Mouse (Mus musculus) kidney, adult 2 months (tissue): Measurements from ENCODE around the gene Slc9a9.

ENCODE experiments used
- CTCF ChIP-seq: fragments of 200-500 bp; conservative IDR thresholded peaks from 2 replicates; pipeline ENCODE4 v1.5.1; 2011; ENCODE audit warnings: low read depth, mild to moderate bottlenecking, control low read depth, low read length, moderate library complexity, mixed read lengths; ENCODE audit not compliant: insufficient read depth, insufficient read length
- POLR2A ChIP-seq: fragments of 200-500 bp; IDR thresholded peaks from one replicate; pipeline ENCODE4 v1.6.1; 2011; ENCODE audit warnings: low read depth, low read length, control low read depth

DNA sequence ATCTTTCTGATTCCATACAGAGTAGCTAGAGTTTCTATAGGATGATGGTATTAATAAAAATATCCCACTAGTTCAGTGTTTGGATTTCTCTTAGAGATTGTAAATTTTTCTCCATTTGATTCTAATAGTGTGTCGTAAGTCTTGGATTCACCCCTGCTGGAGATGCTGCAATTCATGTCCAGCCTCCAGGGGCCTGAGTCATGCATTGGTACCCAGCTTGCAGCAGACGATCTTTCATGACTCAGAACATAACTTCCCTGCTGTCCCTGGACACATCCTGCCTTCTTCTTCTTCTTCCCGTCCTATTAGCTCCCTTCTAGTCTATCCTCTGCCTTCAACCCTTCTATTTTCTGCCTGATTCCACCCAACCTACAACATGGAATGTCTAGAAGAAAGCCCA is 181.8 kb downstream of the Slc9a9 start:
- TF ChIP-seq CTCF (no peak), POLR2A (no peak)
